Mouse (Mus musculus) hindbrain, embryonic 11.5 days (tissue): ENCODE measurements around the gene Znhit2. TPM values are rescaled to one million over a fixed set of nuclear protein-coding genes. Genes with fewer than 3 reads are reported as not detected.

Experiments
- ATAC-seq: fragments of 200-750 bp; cut with Nextera tagmentation; 2 replicates; pipeline ENCODE4 v1.8.0; 2017; ENCODE audit warnings: mild to moderate bottlenecking, moderate TSS enrichment, moderate library complexity; ENCODE audit not compliant: low FRiP score
- DNase-seq: peaks from one replicate; pipeline ENCODE4 v3.0.0-alpha.2; 2015; ENCODE audit warnings: low spot score
- H3K27ac ChIP-seq: fragments of 300-500 bp; sonication (generic); 2 replicates; pipeline ENCODE4 v1.5.1; 2014; ENCODE audit warnings: mild to moderate bottlenecking, low read depth, low read length
- H3K27me3 ChIP-seq: fragments of 300-500 bp; sonication (generic); 2 replicates; pipeline ENCODE4 v1.6.1; 2014; ENCODE audit warnings: mild to moderate bottlenecking, low read length, moderate library complexity, mixed read lengths; ENCODE audit not compliant: control insufficient read depth, insufficient read depth
- H3K36me3 ChIP-seq: fragments of 300-500 bp; sonication (generic); 2 replicates; pipeline ENCODE4 v1.6.1; 2014; ENCODE audit warnings: mild to moderate bottlenecking, low read length, moderate library complexity, mixed read lengths; ENCODE audit not compliant: control insufficient read depth, insufficient read depth
- H3K4me1 ChIP-seq: fragments of 300-500 bp; sonication (generic); replicated peaks from 2 replicates; pipeline ENCODE4 v1.6.1; 2014; ENCODE audit warnings: low read length, mixed read lengths; ENCODE audit not compliant: control insufficient read depth, insufficient read depth
- H3K4me2 ChIP-seq: fragments of 300-500 bp; sonication (generic); replicated peaks from 2 replicates; pipeline ENCODE4 v1.6.1; 2014; ENCODE audit warnings: mild to moderate bottlenecking, low read depth, low read length
- H3K4me3 ChIP-seq: fragments of 300-500 bp; sonication (generic); 2 replicates; pipeline ENCODE4 v1.5.1; 2014; ENCODE audit warnings: low read depth, low read length
- H3K9ac ChIP-seq: fragments of 300-500 bp; sonication (generic); 2 replicates; pipeline ENCODE4 v1.6.1; 2014; ENCODE audit warnings: low read depth, low read length
- H3K9me3 ChIP-seq: fragments of 300-500 bp; sonication (generic); 2 replicates; pipeline ENCODE4 v1.6.1; 2016; ENCODE audit warnings: low read length; ENCODE audit not compliant: control insufficient read depth
- WGBS: fragments of 180-500 bp; shearing (Covaris S2); extraction: QIAGEN DNeasy Blood & Tissue Kit; methylation state at CpG from one replicate; pipeline ENCODE4 v1.1.7; 2014; 5-methylcytosine and 5-hydroxymethylcytosine counted together
- polyA plus RNA-seq: library from polyadenylated mRNA; unstranded; fragments of >200 nt; fragmentation: Nextera tagmentation; extraction: Ambion mirVana; gene quantifications from 2 replicates; pipeline ENCODE4 v1.2.1, GENCODE M21; 2014

Gene Znhit2
- polyA plus RNA-seq, 1 experiment from 2014 or later: 39.7 TPM

DNA sequence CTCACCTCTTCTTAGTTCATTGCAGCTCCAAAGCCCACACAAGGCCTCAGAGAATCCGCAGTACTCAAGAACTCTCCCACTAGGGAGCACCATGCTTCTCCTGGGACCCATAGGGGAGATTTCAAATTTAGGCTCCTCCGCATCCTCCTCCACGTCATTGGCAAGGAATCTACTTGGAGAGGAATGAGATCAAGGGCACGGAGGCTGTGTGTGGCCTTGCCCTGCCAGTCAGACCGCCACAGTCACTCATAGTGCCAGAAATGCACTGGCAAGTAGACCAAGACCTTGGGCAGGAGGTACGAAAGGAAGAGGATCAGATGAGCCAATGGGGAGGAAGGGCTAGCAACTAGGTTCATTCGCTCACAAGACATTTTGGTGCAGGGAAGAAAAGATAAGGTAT is 37.1 kb upstream of the Znhit2 start:
- ATAC-seq: no peak
- Histone ChIP-seq H3K9me3 (no peaks in the 10 kb centered on the region), H3K4me1 (no peaks in the 10 kb centered on the region), H3K27ac (no peak overlapping the region), H3K36me3 (no peaks in the 10 kb centered on the region), H3K4me2 (no peak overlapping the region), H3K9ac (no peak overlapping the region), H3K4me3 (no peak overlapping the region), H3K27me3 (no peaks in the 10 kb centered on the region)
- DNase-seq: no peak
- 86% methylated on average over 7 of the region's 7 CpGs for WGBS

DNA sequence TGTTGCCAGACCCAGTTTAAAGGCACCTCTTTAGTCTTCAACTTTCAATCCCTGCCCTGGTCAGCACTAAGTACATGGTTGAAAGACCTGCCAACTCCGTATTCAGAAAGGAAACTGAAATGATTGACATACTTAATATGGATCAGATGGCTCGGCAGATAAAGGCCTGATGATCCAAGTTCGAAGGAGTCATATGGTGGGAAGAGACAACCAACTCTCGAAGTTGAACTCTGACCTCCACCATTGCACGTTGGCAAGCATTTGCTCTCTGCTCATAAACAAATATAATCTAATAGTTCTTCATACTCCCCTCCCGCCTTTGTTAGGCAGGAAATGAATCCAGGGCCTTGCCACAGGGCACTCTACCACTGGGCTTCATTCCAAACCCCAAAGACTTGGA is 32.0 kb upstream of the Znhit2 start:
- no peaks in the 10 kb centered on the region for H3K27me3 ChIP-seq
- ATAC-seq: no peak
- no peak overlapping the region for H3K9ac ChIP-seq
- no peak overlapping the region for H3K4me2 ChIP-seq
- DNase-seq: no peak
- H3K27ac ChIP-seq: no peak overlapping the region
- no peaks in the 10 kb centered on the region for H3K36me3 ChIP-seq
- no peak overlapping the region for H3K4me3 ChIP-seq
- no peaks in the 10 kb centered on the region for H3K4me1 ChIP-seq
- H3K9me3 ChIP-seq: no peaks in the 10 kb centered on the region
- 91% methylated on average over 6 of the region's 6 CpGs for WGBS

DNA sequence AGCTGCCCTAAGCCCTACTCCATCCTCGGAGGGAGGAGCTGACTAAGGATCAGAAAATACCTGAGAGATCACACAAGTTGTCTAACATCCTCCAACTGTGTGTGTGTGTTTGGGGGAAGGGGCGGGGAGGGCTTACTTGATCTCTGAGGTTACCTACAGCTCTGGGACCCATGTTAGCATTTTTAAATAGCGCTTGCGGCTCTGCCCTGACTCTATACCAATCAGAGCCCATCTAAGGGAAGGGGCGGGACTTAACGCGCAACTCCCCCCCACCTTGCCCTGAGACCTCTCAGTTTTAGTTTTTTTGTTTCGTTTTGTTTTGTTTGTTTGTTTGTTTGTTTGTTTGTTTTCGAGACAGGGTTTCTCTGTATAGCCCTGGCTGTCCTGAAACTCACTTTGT is 31.6 kb upstream of the Znhit2 start:
- no peak overlapping the region for H3K4me3 ChIP-seq
- H3K4me1 ChIP-seq: no peaks in the 10 kb centered on the region
- ATAC-seq: no peak
- H3K9me3 ChIP-seq: no peaks in the 10 kb centered on the region
- H3K27ac ChIP-seq: no peak overlapping the region
- H3K4me2 ChIP-seq: no peak overlapping the region
- H3K36me3 ChIP-seq: no peaks in the 10 kb centered on the region
- WGBS: 76% methylated on average over 9 of the region's 9 CpGs
- no peak overlapping the region for H3K9ac ChIP-seq
- no peak for DNase-seq
- H3K27me3 ChIP-seq: no peaks in the 10 kb centered on the region

DNA sequence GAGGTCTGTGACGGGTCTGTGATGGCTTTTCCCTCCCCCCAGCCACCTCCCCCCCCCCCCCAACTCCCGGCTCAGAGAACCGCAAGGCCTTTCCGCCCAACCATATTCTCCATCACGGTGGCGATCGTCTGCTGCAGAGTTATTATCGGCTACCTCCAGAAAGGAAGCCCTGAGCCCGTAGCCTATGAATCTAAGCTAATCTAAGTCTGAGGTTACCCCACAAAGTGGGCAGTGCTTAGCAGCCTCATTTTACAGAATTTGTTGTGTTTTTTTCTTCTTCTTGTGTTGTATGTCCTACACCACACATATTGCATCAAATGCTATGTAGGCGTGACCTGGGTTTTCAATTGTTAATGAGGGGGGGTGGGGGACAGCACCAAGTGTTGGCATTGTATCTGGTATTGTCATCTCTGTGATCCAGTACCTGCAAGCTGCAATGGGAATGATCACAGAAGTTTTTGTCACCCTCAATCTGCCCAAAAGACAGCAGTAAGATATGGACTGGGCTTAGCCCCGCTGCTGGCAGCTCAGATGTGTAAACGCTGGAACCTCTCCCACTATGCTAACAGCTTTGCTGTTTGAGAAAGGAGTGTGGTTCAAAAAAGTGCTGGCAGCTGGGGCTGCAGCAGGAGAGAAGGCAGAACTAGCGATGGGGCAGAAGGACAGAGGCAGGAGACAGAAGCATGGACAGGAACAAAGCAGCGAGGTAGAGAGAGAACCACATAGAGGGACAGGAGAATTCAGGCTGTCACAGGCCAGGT is 30.3 kb upstream of the Znhit2 start:
- Histone ChIP-seq H3K4me2 (no peak overlapping the region), H3K4me1 (no peaks in the 10 kb centered on the region), H3K9ac (no peak overlapping the region), H3K27me3 (no peaks in the 10 kb centered on the region), H3K9me3 (no peaks in the 10 kb centered on the region), H3K4me3 (no peak overlapping the region), H3K27ac (no peak overlapping the region), H3K36me3 (no peaks in the 10 kb centered on the region)
- WGBS: 77% methylated on average over 14 of the region's 14 CpGs
- DNase-seq (no peak), ATAC-seq (no peak)

DNA sequence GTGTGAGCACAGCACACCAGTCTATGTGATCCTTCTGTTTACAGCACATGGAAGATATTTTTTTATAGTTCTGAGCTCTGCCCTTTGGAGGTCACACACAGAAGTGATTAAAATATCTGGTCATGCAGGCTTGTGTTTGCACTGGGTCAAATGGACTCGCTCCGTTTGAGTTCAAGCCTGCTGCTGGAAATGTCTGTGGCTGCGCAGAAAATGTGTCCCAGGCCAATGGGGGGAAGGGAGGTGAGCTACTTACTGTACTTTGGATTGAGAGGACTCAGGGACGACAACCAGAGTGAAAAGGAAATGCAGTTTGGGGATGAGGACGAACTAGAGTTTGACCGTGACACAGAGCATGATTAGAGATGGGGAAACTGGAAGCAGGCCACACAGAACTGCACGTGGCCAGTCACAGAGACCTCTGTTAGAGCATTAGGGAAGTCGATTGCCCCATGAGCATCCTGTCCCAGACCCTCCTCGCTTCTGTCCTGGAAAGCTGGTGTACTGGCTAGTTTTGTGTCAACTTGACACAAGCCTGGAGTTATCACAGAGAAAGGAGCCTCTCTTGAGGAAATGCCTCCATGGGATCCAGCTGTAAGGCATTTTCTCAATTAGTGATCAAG is 24.9 kb upstream of the Znhit2 start:
- H3K4me3 ChIP-seq: no peak overlapping the region
- no peaks in the 10 kb centered on the region for H3K27me3 ChIP-seq
- DNase-seq (no peak), ATAC-seq (no peak)
- H3K9me3 ChIP-seq: no peaks in the 10 kb centered on the region
- H3K9ac ChIP-seq: no peak overlapping the region
- H3K4me1 ChIP-seq: no peaks in the 10 kb centered on the region
- no peaks in the 10 kb centered on the region for H3K36me3 ChIP-seq
- WGBS: 79% methylated on average over 9 of the region's 9 CpGs
- no peak overlapping the region for H3K27ac ChIP-seq
- no peak overlapping the region for H3K4me2 ChIP-seq

DNA sequence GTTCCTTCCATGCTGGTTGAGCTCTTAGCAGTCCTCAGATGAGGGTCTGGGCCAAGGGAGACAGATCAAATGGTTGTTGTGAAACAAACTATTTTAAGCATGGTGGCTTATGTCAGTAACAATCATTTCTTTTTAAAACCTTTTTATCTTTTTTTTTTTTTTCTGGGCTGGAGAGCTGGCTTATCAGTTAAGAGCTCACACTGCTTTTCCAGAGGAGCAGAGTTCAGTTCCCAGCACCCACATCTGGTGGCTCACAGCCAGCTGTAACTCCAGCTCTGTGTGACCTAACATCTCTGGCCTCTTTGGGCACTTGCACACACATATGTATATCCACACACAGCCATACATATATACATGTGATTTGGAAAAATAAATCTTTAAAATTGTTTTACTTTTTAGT is 23.3 kb upstream of the Znhit2 start:
- ATAC-seq (no peak), DNase-seq (no peak)
- Histone ChIP-seq H3K9me3 (no peaks in the 10 kb centered on the region), H3K36me3 (no peaks in the 10 kb centered on the region), H3K4me3 (no peak overlapping the region), H3K9ac (no peak overlapping the region), H3K4me2 (no peak overlapping the region), H3K27ac (no peak overlapping the region), H3K27me3 (no peaks in the 10 kb centered on the region), H3K4me1 (no peaks in the 10 kb centered on the region)

DNA sequence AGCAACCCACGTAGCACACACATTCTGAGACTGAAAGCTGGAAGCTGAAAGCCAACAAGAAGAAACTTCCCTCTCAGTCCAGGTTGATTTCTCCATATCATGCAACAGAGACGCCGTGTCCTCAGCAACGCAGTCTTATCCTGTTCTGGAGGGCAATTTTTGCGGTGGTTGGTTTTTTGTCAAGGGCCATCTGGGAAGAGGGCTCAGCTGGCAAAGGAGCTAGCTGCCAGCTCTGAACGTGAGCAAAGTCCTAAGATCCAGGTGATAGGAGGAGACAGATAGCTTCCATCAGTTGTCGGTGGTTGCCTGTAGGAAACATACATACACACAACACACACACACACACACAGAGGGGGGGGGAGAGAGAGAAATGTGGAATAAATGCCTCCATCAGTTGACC is 22.7 kb upstream of the Znhit2 start:
- H3K36me3 ChIP-seq: no peaks in the 10 kb centered on the region
- ATAC-seq (no peak), DNase-seq (no peak)
- H3K4me3 ChIP-seq: no peak overlapping the region
- H3K4me1 ChIP-seq: no peaks in the 10 kb centered on the region
- H3K9ac ChIP-seq: no peak overlapping the region
- H3K27ac ChIP-seq: no peak overlapping the region
- 88% methylated on average over 7 of the region's 7 CpGs for WGBS
- no peak overlapping the region for H3K4me2 ChIP-seq
- H3K9me3 ChIP-seq: no peaks in the 10 kb centered on the region
- no peaks in the 10 kb centered on the region for H3K27me3 ChIP-seq

DNA sequence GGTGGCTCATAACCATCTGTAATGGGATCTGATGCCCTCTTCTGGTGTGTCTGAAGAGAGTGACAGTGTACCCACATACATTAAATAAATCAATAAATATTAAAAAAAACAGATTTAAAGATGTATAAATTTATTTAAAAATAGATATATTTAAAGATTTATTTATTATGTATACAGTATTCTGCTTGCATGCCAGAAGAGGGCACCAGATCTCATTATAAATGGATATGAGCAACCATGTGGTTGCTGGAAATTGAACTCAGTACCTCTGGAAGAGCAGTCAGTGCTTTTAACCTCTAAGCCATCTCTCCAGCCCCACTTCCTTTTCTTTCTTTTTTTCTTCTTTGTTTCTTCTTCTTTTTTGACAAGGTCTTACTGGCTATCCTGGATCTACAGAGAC is 21.0 kb upstream of the Znhit2 start:
- H3K27ac ChIP-seq: no peak overlapping the region
- H3K4me3 ChIP-seq: no peak overlapping the region
- H3K27me3 ChIP-seq: no peaks in the 10 kb centered on the region
- DNase-seq (no peak), ATAC-seq (no peak)
- H3K9me3 ChIP-seq: no peaks in the 10 kb centered on the region
- H3K4me1 ChIP-seq: no peaks in the 10 kb centered on the region; the same call in 1 of the 2 replicates
- no peaks in the 10 kb centered on the region for H3K36me3 ChIP-seq
- no peak overlapping the region for H3K9ac ChIP-seq
- no peak overlapping the region for H3K4me2 ChIP-seq

DNA sequence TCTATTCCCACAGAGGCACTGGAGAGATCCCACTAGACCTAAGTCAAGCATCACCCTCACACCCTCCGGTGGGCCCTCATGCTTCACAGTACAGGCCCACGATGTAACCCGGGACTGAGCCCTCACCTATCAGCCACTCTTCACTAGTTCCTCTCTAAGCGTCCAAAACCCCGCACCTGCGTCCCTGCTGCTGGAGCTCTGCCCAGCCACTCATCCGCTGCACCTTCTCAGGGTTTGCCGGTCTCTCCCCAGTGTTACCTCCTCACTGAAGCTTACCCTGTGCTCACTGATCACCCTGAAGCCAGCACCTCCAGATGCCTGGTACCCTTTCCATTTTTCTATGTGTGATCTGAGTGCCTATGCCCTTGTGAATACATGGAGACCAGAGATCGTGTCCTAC is 18.7 kb upstream of the Znhit2 start:
- no peak overlapping the region for H3K27ac ChIP-seq
- H3K36me3 ChIP-seq: no peaks in the 10 kb centered on the region
- DNase-seq (no peak), ATAC-seq (no peak)
- no peak overlapping the region for H3K4me2 ChIP-seq
- no peaks in the 10 kb centered on the region for H3K9me3 ChIP-seq
- no peak overlapping the region for H3K9ac ChIP-seq
- no peak overlapping the region for H3K4me3 ChIP-seq
- WGBS: 86% methylated on average over 9 of the region's 9 CpGs
- H3K4me1 ChIP-seq: no peaks in the 10 kb centered on the region; the same call in none of the 2 replicates
- H3K27me3 ChIP-seq: no peaks in the 10 kb centered on the region
